Mouse (Mus musculus): ENCODE measurements around the gene Skint8. TPM values are rescaled to one million over a fixed set of nuclear protein-coding genes. Genes with fewer than 3 reads are reported as not detected.

Skint8 gene
- not detected in 2 replicates for polyA plus RNA-seq (2012)

DNA sequence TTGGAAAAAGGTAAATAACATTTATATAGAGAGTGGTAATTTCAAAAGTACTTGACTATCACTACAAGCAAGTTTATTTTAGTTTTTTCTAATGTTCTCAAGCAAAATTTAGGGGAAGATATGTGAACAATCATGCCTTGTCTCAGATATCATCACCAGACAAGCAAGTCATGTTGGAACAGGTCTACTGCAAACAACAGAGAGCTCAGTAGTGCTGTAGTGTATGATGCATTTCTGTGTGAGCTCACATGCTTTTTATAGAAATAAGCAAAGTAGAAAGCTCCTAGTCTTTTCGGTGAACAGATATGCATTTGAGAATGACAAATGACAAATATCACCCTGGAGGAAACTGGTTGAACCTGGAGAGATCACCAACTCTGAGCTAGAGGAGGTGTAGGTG is at the start of gene Skint8:
TSS of gene Skint8 (plus strand) at position 301 of the 400 bp plus-strand sequence.

DNA sequence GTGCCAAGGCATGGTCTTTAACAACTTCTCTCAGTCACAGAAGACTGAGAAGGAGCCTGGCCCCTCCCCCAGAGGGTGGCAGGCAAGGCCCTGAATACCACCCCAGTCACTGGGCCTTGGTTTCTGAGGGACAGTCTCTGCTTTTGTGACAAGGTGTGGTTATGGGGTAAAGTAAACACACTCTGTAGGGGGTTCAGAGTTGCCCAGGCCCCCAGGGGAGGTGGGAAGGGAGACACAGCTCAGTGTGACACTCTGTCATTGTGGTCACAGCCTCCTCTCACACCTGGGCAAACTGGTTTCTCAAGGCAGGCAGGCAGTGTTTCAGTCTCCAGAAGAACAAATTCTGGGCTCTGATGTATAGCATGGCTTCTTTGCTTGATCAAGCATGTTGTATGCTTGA is 16.4 kb upstream of the Skint8 start, which contains the start of gene Slc5a9:
TSS of gene Slc5a9 (minus strand) at position 144 of the 400 bp plus-strand sequence.

DNA sequence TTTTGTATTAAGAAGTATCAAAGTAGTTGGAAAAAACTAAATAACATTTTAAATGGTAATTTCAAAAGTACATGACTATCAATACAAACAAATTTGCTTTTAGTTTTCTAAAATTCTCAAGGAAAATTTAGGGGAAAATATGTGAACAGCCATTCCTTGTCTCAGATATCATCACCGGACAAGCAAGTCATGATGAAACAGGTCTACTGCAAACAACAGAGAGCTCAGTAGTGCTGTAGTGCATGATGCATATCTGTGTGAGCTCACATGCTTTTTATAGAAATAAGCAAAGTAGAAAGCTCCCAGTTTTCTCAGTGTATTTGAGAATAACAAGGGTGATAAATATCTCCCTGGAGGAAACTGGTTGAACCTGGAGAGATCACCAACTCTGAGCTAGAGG is 53.4 kb downstream of the Skint8 start, which contains the start of gene Skint7:
TSS of gene Skint7 (plus strand) at position 301 of the 400 bp plus-strand sequence.

Other genes with a start within 250 kb of the Skint8 start
- 9.8 and 10.2 TPM in 2 replicates for gene Spata6, start 199.4 kb upstream of the Skint8 start, polyA plus RNA-seq (2012)
- gene Slc5a9, start 16.5 kb upstream of the Skint8 start, polyA plus RNA-seq (2012), result not detected in 2 replicates
- gene Skint7, start 53.5 kb downstream of the Skint8 start, polyA plus RNA-seq (2012), result not detected in 2 replicates
- not detected in 2 replicates for gene Skint1, start 86.9 kb downstream of the Skint8 start, polyA plus RNA-seq (2012)
- gene Skint4, start 152.6 kb downstream of the Skint8 start, polyA plus RNA-seq (2012), result not detected in 2 replicates